Mouse (Mus musculus) regulatory T cell (primary cell): Measurements from ENCODE around the gene Junb.

Experiments
- in situ Hi-C: fragments of 300-600 bp; cut with MboI, MseI; formaldehyde crosslinking; loops from one replicate; pipeline ENCODE4 v1.15.1; 2025; ENCODE audit warnings: high pct_unique_total_duplicates

Gene Junb

GRCm38 (mm10) chr8:84987903-84988302, 9.4 kb upstream of the Junb start:
- in situ Hi-C loops = loop anchor here (10.0 kb wide), 1 partner anchor 1243 kb away; the partner anchor contains the start of gene Adgre5

- in situ Hi-C loops = loop anchor here (10.0 kb wide), 1 partner anchor 1243 kb away; the partner anchor contains the start of gene Adgre5
Observed at GRCm38 (mm10) chr8:84987388-84987787, 8.9 kb upstream of the Junb start.

GRCm38 (mm10) chr8:84986379-84986945, 7.9 kb upstream of the Junb start:
- in situ Hi-C loops = loop anchor here (10.0 kb wide), 1 partner anchor 1242 kb away; the partner anchor contains the start of gene Adgre5

- in situ Hi-C loops = loop anchor here (10.0 kb wide), 1 partner anchor 1241 kb away; the partner anchor contains the start of gene Adgre5
Observed at GRCm38 (mm10) chr8:84985684-84986378, 7.3 kb upstream of the Junb start.

- in situ Hi-C loops = loop anchor here (10.0 kb wide), 1 partner anchor 1240 kb away; the partner anchor contains the start of gene Adgre5
Observed at GRCm38 (mm10) chr8:84985049-84985683, 6.6 kb upstream of the Junb start.

GRCm38 (mm10) chr8:84984294-84985048, 6.0 kb upstream of the Junb start:
- in situ Hi-C loops = loop anchor here (10.0 kb wide), 1 partner anchor 1240 kb away; the partner anchor contains the start of gene Adgre5

- in situ Hi-C loops = loop anchor here (10.0 kb wide), 1 partner anchor 1238 kb away; the partner anchor contains the start of gene Adgre5
Observed at GRCm38 (mm10) chr8:84982499-84983011, 4.0 kb upstream of the Junb start.

- in situ Hi-C loops = loop anchor here (10.0 kb wide), 1 partner anchor 1237 kb away; the partner anchor contains the start of gene Adgre5
Observed at GRCm38 (mm10) chr8:84981644-84982498, 3.4 kb upstream of the Junb start.

- in situ Hi-C loops = loop anchor here (10.0 kb wide), 1 partner anchor 1236 kb away; the partner anchor contains the start of gene Adgre5
Observed at GRCm38 (mm10) chr8:84980622-84981358, 2.3 kb upstream of the Junb start.

GRCm38 (mm10) chr8:84979599-84980421, 1.3 kb upstream of the Junb start:
- in situ Hi-C loops = loop anchor here (5.0 to 10.0 kb wide), 2 partner anchors 318 to 1235 kb away; partner anchors contain the start of genes Adgre5 and Ier2

GRCm38 (mm10) chr8:84977435-84978247, 877 bp downstream of the Junb start:
- in situ Hi-C loops = loop anchor here (5.0 kb wide), 1 partner anchor 315 kb away; the partner anchor contains the start of gene Ier2

GRCm38 (mm10) chr8:84976763-84977434, 1.6 kb downstream of the Junb start:
- in situ Hi-C loops = loop anchor here (5.0 kb wide), 1 partner anchor 315 kb away; the partner anchor contains the start of gene Ier2

GRCm38 (mm10) chr8:84976031-84976762, 2.3 kb downstream of the Junb start:
- in situ Hi-C loops = loop anchor here (5.0 kb wide), 1 partner anchor 314 kb away; the partner anchor contains the start of gene Ier2

- in situ Hi-C loops = loop anchor here (5.0 kb wide), 1 partner anchor 313 kb away; the partner anchor contains the start of gene Ier2
Observed at GRCm38 (mm10) chr8:84975434-84975833, 3.1 kb downstream of the Junb start.

- in situ Hi-C loops = loop anchor here (5.0 kb wide), 2 partner anchors 103 to 312 kb away; partner anchors contain the start of gene Ier2
Observed at GRCm38 (mm10) chr8:84974543-84975142, 3.9 kb downstream of the Junb start.
